Mouse (Mus musculus): ENCODE data around the gene Txn1. TPM values are rescaled to one million over a fixed set of nuclear protein-coding genes. Genes with fewer than 3 reads are reported as not detected.

The Txn1 gene
- total and polyA plus RNA-seq, 2 experiments from 2014 or later = 85.8 to 243 TPM

- Histone ChIP-seq H3K4me1 (ENCODE audit: control insufficient read depth, insufficient read depth) (no peaks in the 10 kb centered on the region), H3K9ac (replicated peaks; ENCODE audit: low read depth, low read length) (no peak overlapping the region), H3K27ac (ENCODE audit: low read depth) (no peak overlapping the region), H3K4me2 (ENCODE audit: low read depth, low read length) (no peak overlapping the region), H3K9me3 (replicated peaks; ENCODE audit: control insufficient read depth, low read length) (no peaks in the 10 kb centered on the region), H3K4me3 (ENCODE audit: low read depth, low read length) (no peak overlapping the region), H3K27me3 (ENCODE audit: control insufficient read depth, insufficient read depth, low read length) (no peaks in the 10 kb centered on the region), H3K36me3 (replicated peaks; ENCODE audit: control insufficient read depth, insufficient read depth, low read length) (no peaks in the 10 kb centered on the region)
- no peak for ATAC-seq (ENCODE audit: insufficient read depth, low read depth)
- DNase-seq (ENCODE audit: low spot score) = no peak
- 54% methylated on average over 2 of the region's 2 CpGs for WGBS
- TF ChIP-seq EP300 (IDR thresholded peaks at IDR 0.05; ENCODE audit: low read depth) (no peak), CTCF (IDR thresholded peaks at IDR 0.05; ENCODE audit: low read depth) (no peak)
Observed at GRCm38 (mm10) chr4:57906708-57907107, 49.5 kb downstream of the Txn1 start.

DNA sequence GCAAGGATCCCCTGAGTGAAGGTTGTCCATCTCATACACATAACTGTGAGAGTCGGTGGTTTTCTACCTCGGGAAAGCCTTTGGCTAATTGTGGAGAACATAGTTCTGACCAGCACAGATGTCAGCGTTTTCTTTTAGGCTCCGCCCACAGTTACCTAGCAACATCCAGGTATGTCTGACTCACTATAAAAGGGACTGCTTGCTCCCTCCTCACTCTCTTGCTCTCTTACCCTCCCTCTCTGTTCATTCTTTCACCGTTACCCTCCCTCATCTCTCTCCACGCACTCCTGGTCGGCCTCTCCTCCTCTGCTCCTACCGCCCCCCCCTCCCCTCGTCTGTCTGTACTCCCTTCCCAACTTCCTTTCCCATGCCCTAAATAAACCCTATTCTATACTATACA, 51.6 kb downstream of the Txn1 start:
- Histone ChIP-seq H3K9ac (replicated peaks; ENCODE audit: low read depth, low read length) (no peak overlapping the region), H3K27ac (ENCODE audit: low read depth) (no peak overlapping the region), H3K4me2 (ENCODE audit: low read depth, low read length) (no peak overlapping the region), H3K4me3 (ENCODE audit: low read depth, low read length) (no peak overlapping the region), H3K9me3 (replicated peaks; ENCODE audit: control insufficient read depth, low read length) (no peaks in the 10 kb centered on the region), H3K4me1 (ENCODE audit: control insufficient read depth, insufficient read depth) (no peaks in the 10 kb centered on the region), H3K36me3 (replicated peaks; ENCODE audit: control insufficient read depth, insufficient read depth, low read length) (no peaks in the 10 kb centered on the region), H3K27me3 (ENCODE audit: control insufficient read depth, insufficient read depth, low read length) (no peaks in the 10 kb centered on the region)
- ATAC-seq (ENCODE audit: insufficient read depth, low read depth) (no peak), DNase-seq (ENCODE audit: low spot score) (no peak)
- WGBS = 28% methylated on average over 9 of the region's 9 CpGs
- no peak for TF ChIP-seq EP300 (IDR thresholded peaks at IDR 0.05; ENCODE audit: low read depth)
- TF ChIP-seq CTCF (IDR thresholded peaks at IDR 0.05; ENCODE audit: low read depth) = no peak

DNA sequence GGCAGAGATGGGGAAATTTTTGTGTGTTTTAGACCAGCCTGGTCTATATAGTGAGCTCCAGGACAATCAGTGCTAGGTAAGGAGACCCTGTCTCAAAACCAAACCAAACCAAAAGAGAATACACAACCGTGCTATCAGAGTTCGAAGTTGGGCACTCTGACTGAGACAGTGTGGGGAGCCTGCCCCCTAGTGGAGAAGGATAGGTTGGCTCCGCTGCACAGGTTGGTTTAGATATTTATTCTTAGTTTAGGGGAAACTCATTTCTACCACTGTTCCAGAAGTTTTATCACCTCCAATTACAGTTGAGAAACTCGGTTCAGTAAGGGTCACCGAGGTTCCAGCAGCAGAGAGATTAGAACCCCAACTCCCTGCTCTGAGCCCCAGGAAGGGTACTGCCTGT, 52.0 kb downstream of the Txn1 start:
- H3K4me1 ChIP-seq (ENCODE audit: control insufficient read depth, insufficient read depth) = no peaks in the 10 kb centered on the region

GRCm38 (mm10) chr4:57902619-57903018, 53.6 kb downstream of the Txn1 start:
- H3K4me1 ChIP-seq (ENCODE audit: control insufficient read depth, insufficient read depth) = no peaks in the 10 kb centered on the region
- no peaks in the 10 kb centered on the region for H3K27me3 ChIP-seq (ENCODE audit: control insufficient read depth, insufficient read depth, low read length)
- DNase-seq (ENCODE audit: low spot score) (no peak), ATAC-seq (ENCODE audit: insufficient read depth, low read depth) (no peak)
- no peak overlapping the region for H3K4me3 ChIP-seq (ENCODE audit: low read depth, low read length)
- H3K9me3 ChIP-seq (replicated peaks; ENCODE audit: control insufficient read depth, low read length) = no peaks in the 10 kb centered on the region
- H3K27ac ChIP-seq (ENCODE audit: low read depth) = no peak overlapping the region
- H3K4me2 ChIP-seq (ENCODE audit: low read depth, low read length) = no peak overlapping the region
- no peak overlapping the region for H3K9ac ChIP-seq (replicated peaks; ENCODE audit: low read depth, low read length)
- no peak for TF ChIP-seq CTCF (IDR thresholded peaks at IDR 0.05; ENCODE audit: low read depth)
- no peak for TF ChIP-seq EP300 (IDR thresholded peaks at IDR 0.05; ENCODE audit: low read depth)
- H3K36me3 ChIP-seq (replicated peaks; ENCODE audit: control insufficient read depth, insufficient read depth, low read length) = peaks cover 2% of the 10 kb centered on the region
- 77% methylated on average over 5 of the region's 5 CpGs for WGBS

More for the DNA sequence above, 52.0 kb downstream of the Txn1 start:
- TF ChIP-seq CTCF (IDR thresholded peaks at IDR 0.05; ENCODE audit: low read depth) = peak; percentile 92
- no peak for TF ChIP-seq EP300 (IDR thresholded peaks at IDR 0.05; ENCODE audit: low read depth)
- H3K27ac ChIP-seq (ENCODE audit: low read depth) = no peak overlapping the region
- H3K4me3 ChIP-seq (ENCODE audit: low read depth, low read length) = no peak overlapping the region
- ATAC-seq (ENCODE audit: insufficient read depth, low read depth) = peak; percentile 62; the same call in 1 of the 2 replicates
- H3K4me2 ChIP-seq (ENCODE audit: low read depth, low read length) = no peak overlapping the region
- H3K36me3 ChIP-seq (replicated peaks; ENCODE audit: control insufficient read depth, insufficient read depth, low read length) = no peaks in the 10 kb centered on the region
- no peaks in the 10 kb centered on the region for H3K27me3 ChIP-seq (ENCODE audit: control insufficient read depth, insufficient read depth, low read length)
- 5% methylated on average over 5 of the region's 5 CpGs for whole genome bisulfite sequencing
- H3K9ac ChIP-seq (replicated peaks; ENCODE audit: low read depth, low read length) = no peak overlapping the region
- H3K9me3 ChIP-seq (replicated peaks; ENCODE audit: control insufficient read depth, low read length) = no peaks in the 10 kb centered on the region
- peak; percentile 45 for DNase-seq (ENCODE audit: low spot score)

- no peak for DNase-seq (ENCODE audit: low spot score)
- peak; percentile 33; the same call in 1 of the 2 replicates for ATAC-seq (ENCODE audit: insufficient read depth, low read depth)
- H3K27me3 ChIP-seq (ENCODE audit: control insufficient read depth, insufficient read depth, low read length) = no peaks in the 10 kb centered on the region
- H3K36me3 ChIP-seq (replicated peaks; ENCODE audit: control insufficient read depth, insufficient read depth, low read length) = peaks cover 10% of the 10 kb centered on the region
- H3K4me1 ChIP-seq (ENCODE audit: control insufficient read depth, insufficient read depth) = no peaks in the 10 kb centered on the region
- H3K4me2 ChIP-seq (ENCODE audit: low read depth, low read length) = no peak overlapping the region
- H3K9me3 ChIP-seq (replicated peaks; ENCODE audit: control insufficient read depth, low read length) = no peaks in the 10 kb centered on the region
- H3K27ac ChIP-seq (ENCODE audit: low read depth) = no peak overlapping the region
- TF ChIP-seq EP300 (IDR thresholded peaks at IDR 0.05; ENCODE audit: low read depth) = no peak
- peak; percentile 66 for TF ChIP-seq CTCF (IDR thresholded peaks at IDR 0.05; ENCODE audit: low read depth)
- no peak overlapping the region for H3K9ac ChIP-seq (replicated peaks; ENCODE audit: low read depth, low read length)
- 16% methylated on average over 4 of the region's 4 CpGs for WGBS
- H3K4me3 ChIP-seq (ENCODE audit: low read depth, low read length) = no peak overlapping the region
Observed at GRCm38 (mm10) chr4:57901210-57901609, 55.0 kb downstream of the Txn1 start.

DNA sequence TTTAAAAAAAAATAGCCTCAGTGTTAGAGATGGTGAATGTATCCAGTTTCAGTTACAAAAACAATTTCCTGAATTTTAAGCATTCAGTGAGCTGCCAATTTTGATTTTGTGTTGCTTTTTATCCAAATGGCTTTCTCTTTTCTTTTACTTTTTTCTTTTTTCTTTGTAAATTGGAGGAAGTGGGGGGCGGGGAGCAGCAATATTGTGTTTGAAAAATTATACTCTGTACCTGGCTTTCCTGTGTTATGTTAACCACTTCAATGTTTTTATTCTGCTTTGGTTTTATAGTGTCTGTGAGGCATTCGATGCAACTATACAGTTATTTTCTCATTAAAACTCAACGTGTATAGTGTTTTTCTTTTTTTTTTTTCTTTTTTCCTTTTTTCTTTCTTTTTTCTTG, 59.6 kb downstream of the Txn1 start:
- peaks cover 37% of the 10 kb centered on the region for H3K36me3 ChIP-seq (replicated peaks; ENCODE audit: control insufficient read depth, insufficient read depth, low read length)
- H3K4me3 ChIP-seq (ENCODE audit: low read depth, low read length) = no peak overlapping the region
- H3K9ac ChIP-seq (replicated peaks; ENCODE audit: low read depth, low read length) = no peak overlapping the region
- no peaks in the 10 kb centered on the region for H3K27me3 ChIP-seq (ENCODE audit: control insufficient read depth, insufficient read depth, low read length)
- H3K27ac ChIP-seq (ENCODE audit: low read depth) = no peak overlapping the region
- WGBS = 80% methylated on average over 3 of the region's 3 CpGs
- TF ChIP-seq CTCF (IDR thresholded peaks at IDR 0.05; ENCODE audit: low read depth) = no peak
- no peak overlapping the region for H3K4me2 ChIP-seq (ENCODE audit: low read depth, low read length)
- H3K9me3 ChIP-seq (replicated peaks; ENCODE audit: control insufficient read depth, low read length) = no peaks in the 10 kb centered on the region
- DNase-seq (ENCODE audit: low spot score) = no peak
- ATAC-seq (ENCODE audit: insufficient read depth, low read depth) = no peak
- no peaks in the 10 kb centered on the region for H3K4me1 ChIP-seq (ENCODE audit: control insufficient read depth, insufficient read depth)

Data from heart, postnatal 0 days (tissue).